Mouse (Mus musculus): ENCODE results near the gene Mfn1. TPM values are rescaled to one million over a fixed set of nuclear protein-coding genes. Genes with fewer than 3 reads are reported as not detected.

The Mfn1 gene
- polyA plus RNA-seq, 1 experiment from 2014 or later = 12.5 TPM

DNA sequence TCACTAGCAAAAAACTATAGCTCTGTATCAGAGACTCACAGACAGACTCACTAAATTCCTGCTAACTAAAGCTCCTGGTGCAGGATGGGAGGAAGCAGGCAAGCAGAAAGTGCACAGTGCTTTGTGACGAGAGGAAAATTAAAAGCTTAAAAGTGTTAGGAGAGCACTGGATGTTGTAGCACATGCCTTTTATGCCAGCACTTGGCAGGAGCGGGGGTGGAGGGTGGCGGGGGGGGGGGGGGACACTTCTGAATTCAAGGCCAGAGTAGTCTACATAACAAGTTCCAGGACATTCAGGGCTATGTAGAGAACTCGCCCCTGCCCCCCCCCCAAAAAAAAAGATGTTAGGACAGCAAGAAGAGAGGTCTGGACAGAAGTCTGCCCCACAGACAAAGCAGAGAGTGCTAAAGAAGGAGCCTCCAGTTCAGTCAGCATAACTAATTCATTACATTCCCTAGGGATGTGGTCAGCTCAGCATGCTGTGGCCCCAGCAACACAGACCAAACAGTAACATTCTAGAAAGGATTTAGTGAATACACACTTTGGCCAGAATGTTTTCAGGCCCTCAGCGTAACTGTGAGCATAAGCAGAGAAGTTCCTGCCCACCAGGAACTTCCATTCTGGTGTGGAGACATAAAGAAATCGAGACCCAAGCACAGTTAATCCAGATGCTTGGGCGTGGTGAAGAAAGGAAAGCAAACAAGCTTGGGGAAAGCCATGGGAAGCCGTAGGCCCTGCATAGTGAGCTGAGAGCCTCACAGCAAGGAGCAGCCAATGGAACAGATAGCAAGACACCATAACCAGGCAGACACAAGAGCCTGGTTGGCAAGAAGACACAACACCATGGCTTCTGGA is 33.2 kb upstream of the Mfn1 start:
- Histone ChIP-seq H3K36me3 (replicated peaks) (no peaks in the 10 kb centered on the region), H3K9me3 (replicated peaks) (no peaks in the 10 kb centered on the region), H3K4me3 (replicated peaks) (no peak overlapping the region), H3K4me1 (replicated peaks) (peaks cover 4% of the 10 kb centered on the region; the same call in 1 of the 2 replicates), H3K4me2 (no peak overlapping the region), H3K27ac (replicated peaks) (no peak overlapping the region), H3K9ac (no peak overlapping the region), H3K27me3 (no peaks in the 10 kb centered on the region)
- 49% methylated on average over 8 of the region's 8 CpGs for WGBS (ENCODE audit: insufficient replicate concordance)
- no peak for ATAC-seq (ENCODE audit: insufficient read depth)

DNA sequence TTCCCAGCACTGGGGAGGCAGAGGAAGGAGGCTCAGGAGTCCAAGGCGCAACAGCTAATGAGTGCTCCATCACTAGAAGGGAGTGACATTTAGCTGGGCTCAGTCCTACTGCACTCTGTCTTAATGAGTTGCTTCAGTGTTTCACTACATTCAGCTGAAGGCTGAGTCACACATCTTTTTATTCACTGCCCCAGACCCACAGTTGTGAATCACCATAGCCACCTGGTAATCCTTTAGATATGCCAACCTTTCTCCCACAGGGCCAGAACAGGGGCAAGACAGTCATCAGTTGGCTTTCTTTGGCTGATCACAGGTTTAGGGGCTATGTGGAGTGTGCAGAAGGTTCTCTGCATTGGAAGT is 32.6 kb upstream of the Mfn1 start:
- WGBS (ENCODE audit: insufficient replicate concordance) = 77% methylated on average over 1 of the region's 1 CpGs
- Histone ChIP-seq H3K27me3 (no peaks in the 10 kb centered on the region), H3K9ac (no peak overlapping the region), H3K27ac (replicated peaks) (no peak overlapping the region), H3K4me1 (replicated peaks) (peaks cover 4% of the 10 kb centered on the region; the same call in 1 of the 2 replicates), H3K4me3 (replicated peaks) (no peak overlapping the region), H3K36me3 (replicated peaks) (no peaks in the 10 kb centered on the region), H3K9me3 (replicated peaks) (no peaks in the 10 kb centered on the region), H3K4me2 (no peak overlapping the region)
- no peak for ATAC-seq (ENCODE audit: insufficient read depth)

DNA sequence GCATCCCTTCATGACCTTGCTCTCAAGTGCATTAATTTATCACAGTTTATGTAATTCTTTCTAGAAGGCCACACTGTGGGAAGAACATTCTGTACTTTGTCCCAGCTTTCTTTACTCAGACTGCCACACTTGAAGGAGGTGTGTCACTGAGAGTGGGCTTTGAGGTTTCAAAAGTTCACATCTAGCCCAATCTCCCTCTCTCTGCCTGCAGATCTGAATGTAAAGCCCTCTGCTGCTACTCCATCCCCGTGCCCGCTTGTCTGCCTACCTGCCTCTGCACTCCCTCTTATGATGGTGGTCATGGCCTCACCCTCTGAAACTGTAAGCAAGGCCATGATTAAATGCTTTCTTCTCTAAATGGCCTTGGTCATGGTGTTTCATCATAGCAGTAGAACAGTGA is 28.9 kb upstream of the Mfn1 start:
- WGBS (ENCODE audit: insufficient replicate concordance) = 67% methylated on average over 2 of the region's 2 CpGs
- H3K9ac ChIP-seq = no peak overlapping the region
- no peaks in the 10 kb centered on the region for H3K36me3 ChIP-seq (replicated peaks)
- no peak overlapping the region for H3K4me3 ChIP-seq (replicated peaks)
- no peak for ATAC-seq (ENCODE audit: insufficient read depth)
- no peaks in the 10 kb centered on the region for H3K27me3 ChIP-seq
- H3K27ac ChIP-seq (replicated peaks) = no peak overlapping the region
- no peak overlapping the region for H3K4me2 ChIP-seq
- H3K4me1 ChIP-seq (replicated peaks) = no peaks in the 10 kb centered on the region
- H3K9me3 ChIP-seq (replicated peaks) = no peaks in the 10 kb centered on the region

DNA sequence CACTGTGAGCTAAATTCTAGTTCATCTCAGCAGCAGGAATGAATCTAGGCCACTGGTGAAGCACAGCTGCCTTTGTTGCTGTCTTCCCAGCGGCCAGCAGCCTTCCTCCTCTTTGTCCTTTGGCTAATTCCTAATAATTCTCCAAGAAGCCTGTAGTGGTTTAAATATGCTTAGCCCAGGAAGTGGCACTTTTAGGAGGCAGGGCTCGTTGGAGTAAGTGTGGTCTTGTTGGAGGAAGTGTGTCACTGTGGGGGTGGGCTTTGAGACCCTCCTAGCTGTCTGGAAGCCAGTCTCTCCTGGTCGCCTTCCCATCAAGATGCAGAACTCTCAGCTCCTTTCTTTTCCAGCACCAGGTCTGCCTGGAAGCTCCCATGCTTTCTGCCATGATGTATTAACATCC is 23.4 kb upstream of the Mfn1 start:
- Histone ChIP-seq H3K4me1 (replicated peaks) (peaks cover 20% of the 10 kb centered on the region), H3K4me2 (no peak overlapping the region), H3K27ac (replicated peaks) (no peak overlapping the region), H3K9ac (no peak overlapping the region), H3K27me3 (no peaks in the 10 kb centered on the region), H3K4me3 (replicated peaks) (no peak overlapping the region), H3K9me3 (replicated peaks) (no peaks in the 10 kb centered on the region), H3K36me3 (replicated peaks) (no peaks in the 10 kb centered on the region)
- 33% methylated on average over 3 of the region's 3 CpGs for WGBS (ENCODE audit: insufficient replicate concordance)
- no peak for ATAC-seq (ENCODE audit: insufficient read depth)

DNA sequence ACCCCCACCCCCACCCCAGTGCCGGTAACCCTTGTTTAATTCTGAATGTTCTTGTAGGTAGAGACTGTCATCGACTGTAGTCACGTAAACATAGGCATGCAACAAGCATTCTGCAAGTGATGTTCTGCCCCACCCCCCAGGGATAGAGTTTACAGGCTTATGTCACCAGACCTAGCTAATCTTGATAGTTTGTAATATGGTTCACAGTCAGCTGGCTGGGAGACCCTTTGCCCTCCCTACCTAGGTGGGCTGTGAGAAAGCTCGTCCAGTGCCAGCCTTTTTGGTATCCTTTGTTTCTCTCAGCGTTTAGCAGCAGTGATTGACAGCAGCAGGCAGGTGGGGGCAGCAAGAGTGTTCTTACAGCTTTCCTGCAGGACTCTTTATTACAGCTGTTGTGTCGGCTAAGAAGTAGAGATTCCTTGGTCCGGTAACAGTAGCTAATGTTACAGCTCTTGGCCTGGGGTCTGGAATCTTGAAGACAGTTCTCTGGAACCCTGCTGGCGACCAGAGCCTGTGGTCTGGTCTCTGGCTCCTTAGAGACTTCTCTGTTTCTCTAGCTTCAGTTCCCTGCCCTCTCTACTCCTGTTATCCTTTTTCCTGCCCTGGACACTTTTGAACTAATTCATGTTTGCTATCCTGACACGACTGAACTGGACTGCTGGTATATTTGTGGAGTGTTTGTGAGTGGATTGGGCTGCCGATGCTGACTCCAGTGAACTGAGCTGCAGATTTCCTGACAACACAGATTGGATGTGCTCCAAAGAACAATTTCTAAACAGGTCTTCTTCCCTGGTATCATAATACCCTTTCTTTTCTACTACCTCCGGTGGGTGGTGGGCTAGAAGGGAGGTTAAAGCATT is 22.7 kb upstream of the Mfn1 start:
- WGBS (ENCODE audit: insufficient replicate concordance) = 53% methylated on average over 11 of the region's 11 CpGs
- Histone ChIP-seq H3K4me1 (replicated peaks) (peaks cover 28% of the 10 kb centered on the region), H3K36me3 (replicated peaks) (no peaks in the 10 kb centered on the region), H3K9ac (no peak overlapping the region), H3K4me2 (no peak overlapping the region), H3K27me3 (no peaks in the 10 kb centered on the region), H3K27ac (replicated peaks) (no peak overlapping the region), H3K9me3 (replicated peaks) (no peaks in the 10 kb centered on the region), H3K4me3 (replicated peaks) (no peak overlapping the region)
- no peak for ATAC-seq (ENCODE audit: insufficient read depth)

DNA sequence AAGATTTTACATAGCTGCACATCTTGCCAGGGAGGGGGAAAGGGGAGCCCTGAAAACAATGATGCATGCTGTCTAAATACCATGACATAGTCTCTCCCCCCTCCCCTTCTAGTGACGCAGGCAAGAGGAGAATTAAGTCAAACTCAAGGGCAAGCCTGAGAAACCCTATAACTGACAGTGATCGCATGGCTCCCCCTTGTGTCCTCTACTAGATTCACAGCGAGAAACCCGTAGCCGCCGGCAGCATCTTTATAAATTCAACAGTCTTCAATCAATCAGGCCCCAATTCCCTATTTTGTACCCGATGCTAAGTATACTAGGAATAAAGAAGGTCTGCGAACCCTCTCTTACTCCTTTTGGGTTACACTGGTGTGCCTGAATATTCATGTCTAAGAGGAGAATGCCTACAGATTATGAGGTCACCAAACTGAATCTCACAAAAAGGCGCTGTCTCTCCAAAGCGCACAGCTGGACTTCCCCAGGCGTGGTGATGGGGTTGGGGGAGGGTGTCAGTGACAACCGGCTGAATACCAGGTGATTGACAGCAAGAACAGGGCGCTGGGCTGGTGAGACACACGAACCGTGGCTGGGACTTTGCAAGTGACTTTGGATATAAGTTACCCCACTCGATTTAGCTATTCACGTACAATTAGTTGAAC is 20.5 kb upstream of the Mfn1 start:
- no peaks in the 10 kb centered on the region for H3K9me3 ChIP-seq (replicated peaks)
- H3K27ac ChIP-seq (replicated peaks) = peak overlapping the region; percentile 41; the same call in 1 of the 2 replicates
- peak overlapping the region; percentile 25; the same call in 1 of the 2 replicates for H3K9ac ChIP-seq
- WGBS (ENCODE audit: insufficient replicate concordance) = 4% methylated on average over 17 of the region's 17 CpGs
- peaks cover 48% of the 10 kb centered on the region for H3K4me1 ChIP-seq (replicated peaks)
- H3K4me3 ChIP-seq (replicated peaks) = peak overlapping the region; percentile 81
- no peak for ATAC-seq (ENCODE audit: insufficient read depth)
- no peaks in the 10 kb centered on the region for H3K27me3 ChIP-seq
- peak overlapping the region; percentile 95 for H3K4me2 ChIP-seq
- H3K36me3 ChIP-seq (replicated peaks) = no peaks in the 10 kb centered on the region

DNA sequence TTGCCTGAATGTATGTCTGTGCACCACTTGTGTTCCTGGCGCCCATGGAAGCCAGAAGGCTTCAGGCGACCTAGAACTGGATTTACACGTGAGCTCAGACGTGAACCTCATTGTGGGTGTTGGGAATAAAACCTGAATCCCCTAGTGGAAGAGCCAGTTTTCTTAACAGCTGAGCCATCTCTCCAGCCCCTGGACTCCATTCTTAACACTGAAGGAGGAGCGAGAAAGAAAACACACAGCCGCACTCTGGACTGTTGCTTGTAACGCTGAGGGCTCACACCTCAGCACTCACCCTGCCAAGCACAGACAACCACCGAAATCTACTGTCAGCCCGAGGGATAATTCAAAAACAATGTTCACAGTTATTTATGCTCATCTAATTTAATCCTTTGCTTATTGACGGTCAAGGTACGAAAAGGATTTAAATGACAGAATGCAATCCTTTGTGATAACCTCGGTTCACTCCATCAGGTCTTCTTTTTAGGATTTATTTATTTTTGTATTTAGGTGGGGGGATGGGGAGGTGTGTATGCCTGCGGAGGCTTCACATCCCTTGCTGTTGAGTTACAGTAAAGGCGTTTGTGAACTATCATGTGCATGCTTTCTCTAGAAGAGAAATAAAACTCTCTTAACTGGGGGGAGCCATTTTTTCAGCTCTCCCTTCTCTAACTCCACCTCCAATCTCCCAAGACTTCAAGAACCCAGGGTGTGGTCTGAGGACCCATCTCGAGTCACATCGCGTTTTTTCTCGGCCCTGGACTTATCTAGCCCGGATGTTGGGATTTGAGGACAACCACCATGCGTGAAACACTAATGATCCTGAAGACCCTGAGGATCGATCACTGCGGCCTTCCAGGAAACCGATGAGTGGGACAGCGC is 19.5 kb upstream of the Mfn1 start, which contains the start of gene Zfp639:
Zfp639 (plus strand) TSS at position 764 of the 879 bp plus-strand sequence.
- Histone ChIP-seq H3K27ac (replicated peaks) (peak within 1 kb of the TSS; percentile 92), H3K9ac (peak within 1 kb of the TSS; percentile 78), H3K9me3 (replicated peaks) (no peaks in the 10 kb centered on the region), H3K36me3 (replicated peaks) (peaks cover 6% of the 10 kb centered on the region), H3K4me1 (replicated peaks) (peaks cover 56% of the 10 kb centered on the region), H3K4me2 (peak within 1 kb of the TSS; percentile 95), H3K4me3 (replicated peaks) (peak within 1 kb of the TSS; percentile 81), H3K27me3 (no peaks in the 10 kb centered on the region)
- ATAC-seq (ENCODE audit: insufficient read depth) = peak; percentile 44
- WGBS (ENCODE audit: insufficient replicate concordance) = 13% methylated on average over 24 of the region's 24 CpGs

DNA sequence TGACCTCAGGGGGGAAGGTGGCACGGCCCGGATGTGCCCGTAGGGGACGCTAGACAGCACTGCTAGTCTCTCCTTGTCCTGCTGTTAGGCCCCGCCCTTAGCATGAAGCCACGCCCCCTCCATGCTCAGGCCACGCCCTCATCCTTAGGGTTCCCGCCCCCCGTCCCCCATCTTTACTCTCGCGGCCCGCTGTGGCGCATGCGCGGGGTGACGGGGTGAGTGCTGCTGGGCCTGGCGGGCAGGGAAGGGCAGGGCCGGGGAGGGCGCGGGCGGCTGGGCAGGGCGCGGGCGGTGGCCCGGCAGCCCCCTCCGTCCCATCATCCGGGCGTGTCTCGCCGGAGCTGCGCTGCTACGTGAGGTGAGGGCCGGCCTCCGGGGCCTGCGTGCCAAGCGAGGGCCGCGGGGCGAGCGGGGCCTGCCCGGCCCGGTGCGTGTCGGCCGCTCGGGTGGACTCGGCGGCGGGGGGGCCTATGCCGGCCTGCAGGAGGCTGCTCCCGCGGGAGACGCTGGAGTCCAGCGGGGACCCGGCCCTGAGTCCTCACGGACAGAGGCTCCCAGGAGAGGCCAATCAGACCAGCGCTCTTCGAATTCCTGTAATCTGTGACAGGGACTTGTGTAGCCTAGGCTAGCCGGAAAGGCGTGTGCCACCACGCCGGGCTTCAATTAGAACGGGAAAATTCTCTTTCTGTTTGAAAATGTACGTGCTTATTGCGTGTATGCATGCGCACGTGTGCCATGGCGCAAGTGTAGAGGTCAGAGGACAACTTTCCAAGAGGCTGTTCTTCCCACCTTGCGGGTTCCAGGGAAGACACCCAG is 18.7 kb upstream of the Mfn1 start:
- Histone ChIP-seq H3K9ac (peak overlapping the region; percentile 78), H3K4me3 (replicated peaks) (peak overlapping the region; percentile 81), H3K9me3 (replicated peaks) (no peaks in the 10 kb centered on the region), H3K4me1 (replicated peaks) (peaks cover 59% of the 10 kb centered on the region), H3K4me2 (peak overlapping the region; percentile 95), H3K27me3 (no peaks in the 10 kb centered on the region), H3K27ac (replicated peaks) (peak overlapping the region; percentile 92), H3K36me3 (replicated peaks) (peaks cover 12% of the 10 kb centered on the region)
- peak; percentile 96 for ATAC-seq (ENCODE audit: insufficient read depth)
- WGBS (ENCODE audit: insufficient replicate concordance) = under 1% methylated on average over 69 of the region's 69 CpGs

DNA sequence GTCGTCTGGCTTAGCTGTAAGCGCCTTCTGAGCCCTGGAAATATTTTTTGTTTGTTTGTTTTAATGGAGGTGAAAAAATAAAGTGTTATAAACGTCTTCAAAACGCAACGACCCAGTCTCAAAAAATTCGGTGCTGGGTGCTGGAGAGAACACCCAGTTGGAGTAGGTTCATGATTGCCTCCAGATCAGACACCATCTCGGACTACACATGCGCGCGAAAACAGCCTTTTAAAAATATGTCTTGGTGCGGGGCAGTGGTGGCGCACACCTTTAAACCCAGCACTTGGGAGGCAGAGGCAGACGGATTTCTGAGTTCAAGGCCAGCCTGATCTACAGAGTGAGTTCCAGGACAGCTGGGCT is 18.1 kb upstream of the Mfn1 start:
- Histone ChIP-seq H3K9ac (peak overlapping the region; percentile 78), H3K27me3 (no peaks in the 10 kb centered on the region), H3K36me3 (replicated peaks) (peaks cover 17% of the 10 kb centered on the region), H3K4me2 (peak overlapping the region; percentile 95), H3K4me1 (replicated peaks) (peaks cover 59% of the 10 kb centered on the region), H3K4me3 (replicated peaks) (peak overlapping the region; percentile 81), H3K27ac (replicated peaks) (peak overlapping the region; percentile 92), H3K9me3 (replicated peaks) (no peaks in the 10 kb centered on the region)
- WGBS (ENCODE audit: insufficient replicate concordance) = 2% methylated on average over 13 of the region's 13 CpGs
- no peak for ATAC-seq (ENCODE audit: insufficient read depth)

Measured in liver, embryonic 15.5 days (tissue).